Mouse (Mus musculus): Measurements from ENCODE around the gene Col11a2.
"Not testable (repeated sequence)": the region's sequence is repeated elsewhere in the genome, so short reads cannot be mapped to it uniquely, and the experiment has no call there.

The Col11a2 gene

GRCm38 (mm10) chr17:34038878-34039561 lies at the start of gene Col11a2:
Gene Col11a2 (plus strand): TSS chr17:34039437.
- peak in 1 of 2 experiments; percentile 33 for DNase-seq (ENCODE audit: low spot score in 2 of 2)

GRCm38 (mm10) chr17:33991788-33992664 lies 47.2 kb upstream of the Col11a2 start:
- peak in 1 of 2 experiments; percentile 16 for DNase-seq (ENCODE audit: low spot score in 2 of 2)

GRCm38 (mm10) chr17:33994959-33995358 lies 44.3 kb upstream of the Col11a2 start:
- DNase-seq (ENCODE audit: low spot score in 2 of 2), result no peak

GRCm38 (mm10) chr17:33995651-33996050 lies 43.6 kb upstream of the Col11a2 start:
- no peak for DNase-seq (ENCODE audit: low spot score in 2 of 2)

- DNase-seq (ENCODE audit: low spot score in 2 of 2), result not testable (repeated sequence)
These were observed 42.2 kb upstream of the Col11a2 start for GRCm38 (mm10) chr17:33997025-33997424.

GRCm38 (mm10) chr17:33998697-33999096 lies 40.5 kb upstream of the Col11a2 start:
- DNase-seq (ENCODE audit: low spot score in 2 of 2), result not testable (repeated sequence)

- no peak for DNase-seq (ENCODE audit: low spot score in 2 of 2)
These were observed 39.7 kb upstream of the Col11a2 start for GRCm38 (mm10) chr17:33999341-34000149.

GRCm38 (mm10) chr17:34000150-34000537 lies 39.1 kb upstream of the Col11a2 start, which contains the start of gene H2-K1:
Gene H2-K1 (minus strand): TSS chr17:34000347.
- peak; percentile 55 to 65 for DNase-seq (ENCODE audit: low spot score in 2 of 2)

GRCm38 (mm10) chr17:34000796-34001195 lies 38.4 kb upstream of the Col11a2 start:
- DNase-seq (ENCODE audit: low spot score in 2 of 2), result not testable (repeated sequence)

- DNase-seq (ENCODE audit: low spot score in 2 of 2), result no peak
These were observed 35.8 kb upstream of the Col11a2 start for GRCm38 (mm10) chr17:34003426-34003825.

GRCm38 (mm10) chr17:34006570-34006969 lies 32.7 kb upstream of the Col11a2 start:
- DNase-seq (ENCODE audit: low spot score in 2 of 2), result no peak

- no peak for DNase-seq (ENCODE audit: low spot score in 2 of 2)
These were observed 29.1 kb upstream of the Col11a2 start for GRCm38 (mm10) chr17:34010156-34010555.

GRCm38 (mm10) chr17:34013436-34013835 lies 25.8 kb upstream of the Col11a2 start:
- DNase-seq (ENCODE audit: low spot score in 2 of 2), result no peak

GRCm38 (mm10) chr17:34021539-34022413 lies 17.5 kb upstream of the Col11a2 start:
- DNase-seq (ENCODE audit: low spot score in 2 of 2), result no peak

- DNase-seq (ENCODE audit: low spot score in 2 of 2), result no peak
These were observed 16.8 kb upstream of the Col11a2 start for GRCm38 (mm10) chr17:34022414-34022783.

- peak; percentile 17 to 31 for DNase-seq (ENCODE audit: low spot score in 2 of 2)
These were observed 16.2 kb upstream of the Col11a2 start for GRCm38 (mm10) chr17:34022987-34023386.

GRCm38 (mm10) chr17:34023678-34024077 lies 15.6 kb upstream of the Col11a2 start:
- no peak for DNase-seq (ENCODE audit: low spot score in 2 of 2)

GRCm38 (mm10) chr17:34024317-34024821 lies 14.9 kb upstream of the Col11a2 start, which contains the start of gene Ring1:
Gene Ring1 (minus strand): TSS chr17:34024680.
- peak; percentile 84 to 90 for DNase-seq (ENCODE audit: low spot score in 2 of 2)

- no peak for DNase-seq (ENCODE audit: low spot score in 2 of 2)
These were observed 14.1 kb upstream of the Col11a2 start for GRCm38 (mm10) chr17:34024861-34025755.

- DNase-seq (ENCODE audit: low spot score in 2 of 2), result peak; percentile 33 to 46
These were observed 13.5 kb upstream of the Col11a2 start for GRCm38 (mm10) chr17:34025756-34026151.
